Mouse (Mus musculus) skeletal muscle tissue, adult 2 months (tissue): ENCODE data around the gene Zfhx2.

Experiments used
- DNase-seq: peaks from one replicate; pipeline ENCODE4 v3.0.0-alpha.2; 2012; ENCODE audit warnings: low read depth, low spot score

Zfhx2 gene

DNA sequence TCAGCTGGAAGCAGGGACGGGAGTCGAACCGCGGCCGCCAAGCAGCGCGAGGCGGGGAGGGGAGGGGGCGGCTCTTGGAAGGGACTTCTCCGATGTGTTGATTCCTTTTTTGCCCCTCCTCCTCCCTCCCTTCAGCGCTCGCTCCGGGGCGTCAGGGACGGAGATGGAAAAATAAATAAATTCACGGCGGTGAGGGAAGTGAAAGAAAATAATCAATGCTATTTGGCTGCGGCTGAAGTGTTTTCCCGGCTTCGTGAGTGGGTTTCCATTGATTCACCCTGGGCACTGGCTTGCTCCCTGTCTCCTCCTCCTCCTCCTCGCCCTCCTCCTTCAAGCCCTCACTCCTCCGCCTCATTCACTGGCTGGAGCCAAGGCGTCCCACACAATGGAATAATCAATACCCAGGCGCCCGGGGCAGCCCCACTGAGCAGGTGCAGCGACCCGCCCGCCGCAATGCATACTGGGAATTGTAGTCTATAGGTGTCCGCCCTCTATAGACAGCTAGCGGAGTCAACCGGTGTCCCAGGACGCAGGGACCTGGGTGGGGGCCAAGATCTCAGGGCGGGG lies at the start of gene Zfhx2:
TSS of gene Zfhx2 (minus strand) at position 314 of the 567 bp plus-strand sequence.
- peak; percentile 86 for DNase-seq

DNA sequence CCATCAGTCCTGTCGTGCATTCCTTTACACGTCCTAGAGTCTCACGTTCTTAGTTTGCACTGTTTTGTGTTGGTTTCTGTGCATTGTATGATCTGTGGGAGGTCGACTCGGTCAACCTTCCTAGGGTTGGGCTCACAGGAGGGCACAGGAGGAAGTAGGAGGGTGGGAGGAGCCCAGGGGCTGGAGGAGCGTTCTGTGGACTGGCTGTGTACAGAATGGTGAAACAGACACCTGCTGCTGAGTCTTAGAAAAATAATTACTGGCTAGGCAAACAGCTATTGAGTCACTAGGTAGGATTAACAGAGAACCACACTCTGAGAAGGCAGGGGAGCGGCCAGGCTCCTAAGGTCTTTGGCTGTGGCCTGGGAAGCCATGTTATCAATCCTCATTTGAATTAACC lies 47.2 kb upstream of the Zfhx2 start:
- no peak for DNase-seq

DNA sequence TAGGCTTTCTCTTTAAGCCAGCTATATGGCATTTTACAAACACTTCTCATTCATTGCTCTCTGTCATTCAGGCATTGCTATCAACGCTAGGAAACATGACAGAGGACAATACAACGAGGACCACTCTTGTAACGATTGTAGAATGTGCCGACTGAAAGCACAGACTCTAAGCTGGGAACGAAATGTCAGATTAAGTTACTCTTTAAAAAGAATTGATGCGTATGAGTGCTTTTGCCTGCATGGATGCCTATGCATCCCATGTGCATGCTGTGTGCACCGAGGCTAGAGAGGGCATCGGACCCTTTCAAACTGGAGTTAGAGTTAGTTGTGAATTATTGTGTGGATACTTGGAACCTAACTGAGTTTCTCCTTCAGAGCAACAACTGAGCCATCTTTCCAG lies 43.6 kb upstream of the Zfhx2 start:
- no peak for DNase-seq

DNA sequence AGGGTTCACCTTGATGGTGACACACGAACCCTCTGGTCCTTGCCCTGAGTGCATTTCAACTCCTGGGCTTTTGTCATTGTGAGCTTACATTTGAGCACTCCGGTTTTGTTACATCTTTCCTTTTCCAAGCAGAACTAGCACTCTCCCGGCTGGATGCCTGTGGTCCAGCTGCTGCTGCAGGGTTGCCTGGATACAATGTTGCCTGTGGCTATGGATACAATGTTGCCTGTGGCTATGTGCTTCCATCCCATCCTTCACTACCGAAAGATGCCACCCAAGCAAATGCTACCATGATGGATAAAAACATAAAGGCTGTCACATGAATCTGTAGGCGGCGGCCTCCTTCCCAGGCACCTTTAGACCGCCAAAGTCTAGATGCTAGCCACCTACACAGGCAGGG lies 34.4 kb upstream of the Zfhx2 start:
- no peak for DNase-seq

DNA sequence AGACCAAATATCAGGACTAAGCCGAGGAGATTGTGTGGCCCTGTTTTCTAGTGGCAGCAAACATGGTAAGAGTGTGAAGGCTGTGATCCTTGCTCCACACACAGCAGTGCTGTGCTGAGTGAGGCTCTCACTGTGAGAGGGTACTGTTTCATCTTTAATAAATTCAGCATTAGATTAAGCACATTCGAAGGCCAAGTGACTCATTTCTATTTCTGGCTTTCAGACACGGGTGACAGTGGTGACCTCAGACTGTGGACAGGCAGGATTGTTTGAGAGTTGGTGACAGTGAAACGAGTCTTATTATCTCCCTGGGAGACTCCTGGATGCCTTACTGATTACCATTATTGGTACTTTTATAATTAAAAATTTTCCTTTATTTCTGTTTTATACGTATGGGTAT lies 33.6 kb upstream of the Zfhx2 start:
- no peak for DNase-seq

DNA sequence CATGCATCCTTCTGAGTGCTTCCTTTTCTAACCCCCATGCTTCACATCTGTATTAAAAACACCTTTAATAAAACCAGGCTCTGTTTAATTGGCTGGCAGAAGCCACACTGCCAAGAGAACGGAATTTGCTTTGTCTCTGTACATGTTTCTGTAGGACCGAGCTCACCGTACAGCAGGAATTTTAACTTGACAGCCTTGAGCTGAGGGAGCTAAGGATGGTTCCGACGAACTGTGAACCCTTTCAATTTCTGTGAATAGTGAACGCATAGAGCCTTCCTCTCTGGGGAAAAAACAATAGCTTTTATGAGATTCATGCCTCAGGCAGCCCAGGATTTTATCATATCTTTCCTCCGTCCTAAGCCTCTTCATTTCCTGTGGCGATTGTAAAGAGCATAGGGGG lies 30.2 kb upstream of the Zfhx2 start:
- DNase-seq: no peak

DNA sequence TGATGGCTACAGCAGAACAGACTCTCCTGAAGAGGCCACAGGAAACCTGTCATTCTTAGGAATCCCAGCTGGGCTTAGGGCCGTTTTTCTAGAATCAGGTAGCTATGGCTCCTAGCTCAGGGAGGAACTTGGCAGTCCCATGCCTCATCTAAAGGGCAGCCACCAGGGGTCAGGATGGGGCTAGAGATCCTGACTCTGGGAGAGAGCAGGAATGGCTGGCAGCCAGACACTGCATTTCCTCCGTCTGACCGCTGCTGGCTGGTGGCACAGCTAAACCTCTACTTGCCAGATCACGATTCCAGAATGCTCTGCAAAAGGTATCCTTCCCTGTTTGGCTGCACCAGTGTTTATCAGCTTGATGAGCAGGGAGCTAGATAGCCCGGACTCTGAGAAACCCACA lies 29.8 kb upstream of the Zfhx2 start:
- peak; percentile 79 for DNase-seq

DNA sequence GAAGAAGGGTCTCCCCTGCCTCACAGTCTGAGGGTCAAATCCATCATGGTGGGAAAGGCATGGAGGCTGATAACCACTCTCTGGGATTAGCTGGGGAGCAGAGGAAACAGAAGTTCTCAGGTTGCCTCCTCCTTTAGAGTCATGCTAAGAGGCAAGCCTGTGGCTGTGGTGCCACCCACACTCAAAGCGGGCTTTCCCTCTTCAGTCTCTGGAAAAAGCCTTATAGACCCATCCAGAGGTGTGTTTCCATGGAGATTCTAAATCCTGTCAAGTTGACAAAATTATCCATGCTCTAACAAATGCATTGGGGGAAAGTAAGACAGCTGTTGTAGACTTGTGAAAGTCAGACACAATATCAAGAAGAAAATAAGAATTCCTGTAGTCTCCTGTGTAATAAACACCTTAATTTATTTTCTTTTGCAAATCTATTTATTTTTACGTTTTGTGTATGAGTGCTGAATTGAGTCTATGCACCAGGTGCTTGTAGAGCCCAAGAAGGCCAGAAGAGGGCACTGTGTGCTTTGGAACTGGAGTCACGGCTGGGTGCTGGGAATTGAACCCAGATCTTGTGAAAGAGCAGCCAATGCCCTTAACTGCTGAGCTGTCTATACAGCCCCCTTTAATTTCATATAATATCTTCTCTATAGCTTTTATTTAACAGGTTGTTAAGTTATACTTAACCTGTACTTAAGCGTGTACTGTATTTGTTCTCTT lies 27.5 kb upstream of the Zfhx2 start:
- DNase-seq: no peak

DNA sequence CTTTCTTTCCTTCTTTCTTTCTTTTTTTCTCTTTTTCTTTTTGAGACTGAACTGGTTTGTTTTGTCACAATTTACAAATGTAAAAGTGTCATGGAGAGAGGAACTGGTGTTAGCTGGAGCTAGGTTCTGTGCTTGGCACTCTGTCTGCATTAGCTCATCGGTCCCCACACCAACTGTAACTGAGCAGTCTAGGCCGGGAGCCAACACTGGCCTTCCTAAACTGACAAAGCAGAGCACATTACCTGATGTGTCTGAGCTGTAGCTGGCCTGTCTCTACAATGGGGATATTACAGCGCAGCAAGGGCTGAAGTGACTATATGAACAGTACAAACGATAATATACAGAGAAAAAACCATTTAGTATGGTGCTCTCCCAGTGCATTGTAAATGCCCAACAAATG lies 26.7 kb upstream of the Zfhx2 start:
- DNase-seq: peak; percentile 45

DNA sequence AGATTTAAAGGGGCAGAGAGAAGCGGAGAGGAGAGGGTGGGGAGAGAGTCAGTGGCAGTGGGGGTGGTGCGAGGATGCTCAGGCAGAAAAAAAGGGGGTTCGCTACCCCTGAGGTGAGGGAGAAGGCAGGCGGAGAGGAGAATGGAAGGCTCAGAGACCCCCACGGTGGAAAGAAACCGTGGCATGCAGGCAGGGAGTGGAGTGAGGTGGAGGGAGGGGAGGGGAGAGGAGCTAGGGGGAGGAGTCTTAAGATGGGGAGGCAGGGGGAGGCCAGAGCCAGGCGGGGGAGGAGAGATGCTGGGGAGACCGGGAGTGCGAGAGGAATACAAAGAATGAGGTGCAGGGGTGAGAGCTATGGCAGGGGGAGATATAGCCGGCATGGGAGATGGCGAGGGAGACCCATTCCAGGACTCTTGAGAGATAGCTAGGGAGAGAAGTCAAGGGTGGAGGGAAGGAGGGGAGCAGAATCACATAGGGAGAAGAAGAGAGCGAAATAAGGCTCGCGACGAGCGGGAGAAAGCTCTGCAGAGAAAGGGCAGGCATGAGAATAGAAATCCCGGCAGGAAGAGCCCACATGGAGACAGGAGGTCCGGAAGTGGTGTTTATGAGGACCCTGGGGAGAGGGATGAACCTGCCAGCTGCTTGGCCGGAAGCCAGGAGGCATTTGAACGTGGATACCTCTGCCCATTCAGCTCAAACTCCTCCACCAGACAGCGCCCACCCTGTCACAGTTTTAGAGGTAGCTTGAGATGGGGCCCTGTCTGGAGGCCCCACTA lies 24.5 kb upstream of the Zfhx2 start, which contains the start of gene Jph4:
TSS of gene Jph4 (minus strand) at position 511 of the 776 bp plus-strand sequence.
- no peak for DNase-seq

DNA sequence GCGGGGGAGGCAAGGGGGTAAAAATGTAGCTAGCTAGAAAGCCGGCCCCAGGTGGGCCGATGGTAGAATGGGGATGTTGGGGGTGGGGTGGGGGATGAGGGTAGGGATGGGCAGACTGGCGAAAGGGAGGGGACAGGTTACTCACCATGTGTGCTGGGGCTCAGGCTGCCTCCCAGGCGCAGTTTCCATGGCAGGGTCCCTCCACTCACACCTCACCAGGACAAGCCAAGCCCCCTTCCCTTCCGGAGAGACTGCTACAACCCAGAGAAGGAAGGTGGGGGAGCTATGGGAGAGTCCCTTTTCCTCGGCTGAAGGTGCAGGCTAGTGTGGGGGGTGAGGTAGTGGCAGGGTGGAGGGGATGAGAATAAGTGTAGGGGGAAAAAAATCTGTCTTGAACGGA lies 23.7 kb upstream of the Zfhx2 start:
- DNase-seq: no peak

DNA sequence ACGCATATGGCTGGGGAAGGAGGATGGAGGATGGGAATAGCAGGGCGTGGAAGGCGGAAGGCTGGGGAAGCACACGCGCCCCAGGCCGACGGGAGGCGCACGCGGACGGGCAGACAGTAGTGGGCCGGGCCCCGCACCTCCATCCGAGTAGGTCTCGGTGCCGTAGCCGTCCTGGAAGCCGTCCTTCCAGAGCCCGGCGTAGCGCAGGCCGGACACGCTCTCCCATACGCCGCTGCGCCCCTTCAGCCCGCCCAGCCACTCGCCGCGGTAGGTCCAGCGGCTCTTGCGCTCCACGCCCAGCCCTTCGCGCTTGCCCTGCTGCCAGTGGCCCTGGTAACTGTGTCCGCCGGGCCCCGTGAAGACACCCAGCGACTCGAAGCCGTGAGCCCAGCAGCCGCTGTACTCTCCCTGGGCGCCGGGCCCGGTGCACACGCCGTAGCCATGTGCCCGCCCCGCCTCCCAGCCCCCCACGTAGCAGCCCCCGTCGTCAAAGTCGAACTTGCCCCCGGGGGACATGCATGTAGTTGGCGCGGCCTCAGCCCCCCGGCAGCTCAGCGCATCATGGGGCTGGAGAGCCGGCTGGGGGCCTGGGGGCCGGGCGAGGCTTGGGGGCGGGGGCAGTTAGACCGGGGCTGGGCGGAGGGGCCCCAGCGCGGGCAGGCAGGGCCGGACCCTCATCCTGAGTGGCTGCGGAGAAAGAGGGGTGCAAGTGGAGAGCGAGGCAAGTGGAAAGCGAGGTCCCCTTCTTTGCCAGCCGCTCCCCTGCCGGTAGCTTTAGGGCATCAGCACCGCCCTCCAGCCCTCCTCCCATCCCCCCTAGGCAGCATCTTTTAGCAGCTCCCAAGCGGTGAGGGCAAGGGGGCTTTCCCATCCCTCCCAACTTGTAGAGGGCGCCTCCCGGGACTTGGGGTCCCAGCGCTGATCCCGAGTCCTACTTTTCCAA lies 22.9 kb upstream of the Zfhx2 start:
- no peak for DNase-seq

DNA sequence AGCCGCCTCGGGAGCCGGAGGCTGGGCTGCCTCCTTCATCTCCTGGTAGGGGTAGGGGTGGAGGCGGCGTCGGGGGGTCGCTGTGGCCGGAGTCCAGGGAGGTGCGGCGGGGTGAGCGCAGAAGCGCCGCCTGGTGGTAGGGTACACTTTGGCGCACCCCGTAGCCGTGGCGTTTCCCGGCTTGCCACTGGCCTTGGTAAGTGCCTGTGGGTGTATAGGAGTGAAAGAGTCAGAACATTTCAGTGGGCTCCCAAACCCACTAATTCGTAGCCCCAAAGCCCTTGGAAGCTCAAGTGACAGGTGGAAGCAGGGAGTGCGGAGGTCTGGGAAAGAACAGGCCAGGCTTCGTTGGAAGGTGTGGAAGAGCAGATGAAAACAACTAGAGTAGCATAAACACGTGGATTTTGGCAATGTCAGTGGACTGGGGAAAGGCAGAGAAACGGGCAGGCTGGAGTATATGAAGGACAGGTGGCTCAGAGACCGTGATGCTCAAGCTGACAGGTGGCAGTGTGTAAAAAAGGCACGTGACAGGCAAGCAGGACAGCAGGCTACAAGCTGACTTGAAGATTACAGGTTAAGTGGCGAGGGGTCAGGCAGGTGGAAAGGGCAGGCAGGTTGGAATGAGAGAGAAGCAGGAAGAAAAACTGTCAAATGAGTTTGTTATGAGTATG lies 22.0 kb upstream of the Zfhx2 start:
- DNase-seq: no peak

DNA sequence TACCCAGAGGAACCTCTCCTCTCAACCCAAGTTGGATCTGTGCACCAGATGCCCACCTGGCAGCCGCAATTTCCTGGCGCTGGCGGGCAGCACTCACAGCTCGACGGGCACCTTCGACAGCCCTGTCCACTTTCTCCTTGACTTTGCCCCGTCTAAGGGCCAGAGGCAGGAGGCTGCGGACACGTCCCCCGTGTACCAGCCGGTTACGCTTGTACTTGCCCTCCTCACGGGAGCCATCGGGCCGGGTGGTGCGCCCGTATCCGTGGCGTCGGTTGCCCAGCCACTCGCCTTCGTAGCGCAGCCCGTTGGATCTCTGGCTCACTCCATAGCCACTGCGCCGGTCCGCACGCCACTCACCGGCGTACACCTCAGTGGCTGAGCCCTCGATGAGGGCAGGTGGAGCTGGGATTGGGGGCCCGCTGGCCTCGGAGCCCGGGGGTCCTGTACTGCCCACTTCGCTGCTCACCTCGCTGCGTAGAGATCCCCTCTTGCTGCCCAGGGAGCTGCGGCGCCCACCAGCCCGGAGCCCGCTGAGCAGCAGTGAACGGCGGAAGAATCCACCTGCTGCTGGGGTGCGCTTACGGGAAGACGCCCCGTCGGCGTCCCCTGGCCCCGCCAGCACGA lies 21.3 kb upstream of the Zfhx2 start:
- no peak for DNase-seq

DNA sequence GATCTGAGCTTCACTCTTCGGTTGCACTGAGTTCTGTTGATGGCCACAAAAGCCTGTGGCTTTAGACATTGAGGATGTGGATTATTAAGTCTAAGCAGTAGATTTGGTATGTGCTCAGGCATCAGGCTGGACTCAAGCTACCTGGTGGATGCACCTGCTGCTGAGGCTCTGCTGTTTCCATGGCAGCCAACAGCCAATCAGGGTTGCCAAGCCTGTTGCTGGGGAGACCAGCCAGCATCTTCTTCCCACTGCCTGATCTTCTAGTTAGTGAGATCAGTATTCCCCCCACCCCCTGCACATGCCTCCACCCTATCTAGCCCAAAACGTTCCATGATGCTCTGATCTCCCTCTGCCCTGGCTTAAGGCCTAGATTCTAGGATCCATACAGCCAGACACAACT lies 19.6 kb upstream of the Zfhx2 start:
- DNase-seq: no peak

DNA sequence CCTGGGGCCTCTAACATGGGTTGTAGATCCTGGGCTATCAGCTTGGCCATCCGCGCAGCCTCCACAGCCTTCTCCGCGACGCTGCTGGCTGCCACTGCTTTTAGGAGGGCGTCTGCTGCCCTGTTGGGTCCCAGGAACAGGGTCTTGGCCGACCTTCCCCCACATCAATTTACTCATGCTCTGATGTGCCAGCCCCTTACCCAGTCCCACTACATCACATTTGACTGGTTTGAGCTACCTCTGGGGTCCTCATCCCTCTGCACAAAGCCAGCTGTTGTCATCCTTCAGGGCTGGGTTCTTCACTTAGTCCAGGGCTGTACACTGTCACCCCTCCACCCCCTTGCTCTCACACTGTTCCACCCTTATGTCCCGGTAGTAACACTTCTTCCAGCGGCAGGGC lies 18.0 kb upstream of the Zfhx2 start:
- no peak for DNase-seq

DNA sequence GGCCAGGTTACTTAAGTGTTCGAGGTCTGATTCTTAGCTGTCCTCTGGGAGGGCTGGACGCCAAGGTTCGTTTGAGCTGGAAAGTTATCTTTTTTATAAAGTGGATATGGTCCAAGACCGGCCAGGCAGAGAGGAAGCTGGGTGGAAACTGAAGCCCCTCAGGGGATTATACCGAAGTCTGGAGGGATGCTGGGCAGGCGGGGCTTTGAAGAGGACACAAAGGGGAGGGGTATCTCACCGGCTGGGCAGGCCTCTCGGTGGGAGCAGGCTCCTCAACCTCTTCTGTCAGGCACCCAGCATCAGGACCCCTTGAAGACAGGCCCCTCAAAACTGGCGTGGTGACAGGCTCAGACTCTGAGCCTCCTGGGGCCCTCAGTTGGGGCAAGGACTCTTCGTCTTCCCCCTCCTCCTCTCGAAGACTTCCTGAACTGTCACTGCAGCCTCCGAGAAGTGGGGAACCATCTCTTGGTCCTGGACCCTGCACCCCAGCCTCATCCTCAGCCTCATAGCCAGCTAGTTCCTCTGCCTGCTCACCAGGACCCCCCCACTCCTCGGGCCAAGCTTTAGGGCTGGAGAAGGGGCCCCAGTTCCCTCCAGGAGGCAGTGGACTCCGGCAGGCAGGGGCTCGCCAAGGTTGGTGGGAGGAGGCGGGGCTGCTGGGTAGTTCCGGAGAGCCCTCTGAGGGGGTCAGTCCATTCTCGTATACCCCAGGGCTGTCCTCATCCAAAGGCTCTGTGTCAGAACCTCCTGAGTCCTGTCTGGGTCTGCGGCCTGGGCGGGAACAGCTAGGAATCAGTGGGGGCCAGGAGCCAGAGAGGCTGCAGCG lies 17.1 kb upstream of the Zfhx2 start:
- DNase-seq: no peak

DNA sequence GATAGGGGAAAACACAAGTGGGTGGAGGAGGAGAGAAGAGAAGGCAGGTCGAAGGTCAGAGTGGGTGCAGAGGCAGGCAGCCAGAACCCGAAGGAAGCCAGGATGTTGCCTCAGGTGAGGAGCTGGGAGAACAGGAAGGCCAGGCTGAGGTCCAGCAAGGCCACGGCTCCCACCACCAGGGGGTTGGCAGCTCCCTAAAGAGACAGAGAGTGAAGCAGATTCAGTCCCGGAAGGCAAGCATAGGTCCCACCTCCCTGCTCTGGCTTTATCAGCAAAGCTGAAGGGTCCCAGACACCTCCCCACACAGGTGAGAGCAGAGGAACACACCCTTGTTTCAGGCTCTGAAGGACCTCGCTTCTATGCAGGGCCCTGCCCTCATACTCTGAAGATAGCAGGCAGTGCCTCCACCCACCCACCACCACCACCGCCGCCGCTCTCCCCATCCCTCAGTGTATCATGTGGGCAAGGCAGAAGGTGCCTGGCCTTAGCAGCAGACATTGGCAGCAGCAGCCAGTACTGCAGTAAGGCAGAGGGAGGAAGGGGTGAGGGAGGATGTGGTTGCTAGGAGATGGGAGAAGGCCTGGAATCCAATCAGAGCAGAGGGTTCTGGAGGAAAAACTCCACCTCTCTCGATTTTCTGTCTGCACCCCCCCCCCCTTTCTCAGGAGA lies 16.2 kb upstream of the Zfhx2 start:
- DNase-seq: no peak

DNA sequence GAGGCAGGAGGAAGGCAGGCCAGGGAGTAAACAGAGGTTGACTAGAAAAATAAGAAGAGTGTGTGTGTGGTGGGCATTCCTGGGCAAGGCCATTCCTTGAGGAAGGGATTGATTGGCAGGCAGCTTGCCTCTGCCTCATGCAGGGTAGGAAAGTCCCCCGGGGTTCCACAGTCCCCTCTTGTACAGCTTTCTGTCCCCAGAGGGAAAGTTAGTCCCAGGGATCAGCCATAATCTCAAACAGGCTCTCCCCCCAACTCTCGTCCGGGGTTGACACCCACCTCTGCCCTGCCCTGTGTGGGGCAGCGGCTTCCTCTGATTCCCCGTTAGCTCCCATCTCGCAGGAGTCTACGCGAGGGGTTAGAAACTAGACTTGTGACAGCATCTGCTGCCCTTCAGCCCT lies 14.9 kb upstream of the Zfhx2 start:
- no peak for DNase-seq
